Mouse (Mus musculus): ENCODE measurements at regions not wholly inside any gene's neighbourhood (a gene's known extent, or its start where the extent isn't known, plus 50 kb on each side); places are given as distances from the start of the nearest gene placed in this dataset.

GRCm38 (mm10) chr5:77499949-77500460, 92.2 kb upstream of the Igfbp7 start:
- DNase-seq (ENCODE audit: low spot score) (no peak), ATAC-seq (ENCODE audit: insufficient read depth, low FRiP score, low TSS enrichment) (no peak)
- H3K4me2 ChIP-seq (ENCODE audit: low read depth): no peak overlapping the region
- H3K27ac ChIP-seq (ENCODE audit: low read depth, low read length): no peak overlapping the region
- H3K4me1 ChIP-seq (ENCODE audit: control insufficient read depth, insufficient read depth, low read length): no peaks in the 10 kb centered on the region
- WGBS: 79% methylated on average over 5 of the region's 5 CpGs
- no peaks in the 10 kb centered on the region for H3K27me3 ChIP-seq (ENCODE audit: control insufficient read depth, insufficient read depth, low read length)
- no peak overlapping the region for H3K4me3 ChIP-seq (ENCODE audit: low read depth, low read length)
- H3K36me3 ChIP-seq (ENCODE audit: control insufficient read depth, insufficient read depth, low read length): no peaks in the 10 kb centered on the region
- H3K9me3 ChIP-seq (ENCODE audit: control insufficient read depth, low read length): no peaks in the 10 kb centered on the region
- H3K9ac ChIP-seq (ENCODE audit: low read length): no peak overlapping the region

- no peaks in the 10 kb centered on the region for H3K27me3 ChIP-seq (ENCODE audit: control insufficient read depth, insufficient read depth, low read length)
- no peaks in the 10 kb centered on the region for H3K4me1 ChIP-seq (ENCODE audit: control insufficient read depth, insufficient read depth, low read length)
- H3K4me2 ChIP-seq (ENCODE audit: low read depth): no peak overlapping the region
- ATAC-seq (ENCODE audit: insufficient read depth, low FRiP score, low TSS enrichment) (no peak), DNase-seq (ENCODE audit: low spot score) (no peak)
- no peaks in the 10 kb centered on the region for H3K9me3 ChIP-seq (ENCODE audit: control insufficient read depth, low read length)
- no peak overlapping the region for H3K9ac ChIP-seq (ENCODE audit: low read length)
- no peak overlapping the region for H3K27ac ChIP-seq (ENCODE audit: low read depth, low read length)
- no peak overlapping the region for H3K4me3 ChIP-seq (ENCODE audit: low read depth, low read length)
- 90% methylated on average over 1 of the region's 1 CpGs for WGBS
- no peaks in the 10 kb centered on the region for H3K36me3 ChIP-seq (ENCODE audit: control insufficient read depth, insufficient read depth, low read length)
Measured at GRCm38 (mm10) chr5:77494601-77495000, 86.8 kb upstream of the Igfbp7 start.

- Histone ChIP-seq H3K9ac (ENCODE audit: low read length) (no peak overlapping the region), H3K4me2 (ENCODE audit: low read depth) (no peak overlapping the region), H3K27me3 (ENCODE audit: control insufficient read depth, insufficient read depth, low read length) (no peaks in the 10 kb centered on the region), H3K9me3 (ENCODE audit: control insufficient read depth, low read length) (no peaks in the 10 kb centered on the region), H3K36me3 (ENCODE audit: control insufficient read depth, insufficient read depth, low read length) (no peaks in the 10 kb centered on the region), H3K4me1 (ENCODE audit: control insufficient read depth, insufficient read depth, low read length) (0 out of 2 replicates have a peak, but pooled peaks cover 3% of the 10 kb centered on the region), H3K4me3 (ENCODE audit: low read depth, low read length) (no peak overlapping the region), H3K27ac (ENCODE audit: low read depth, low read length) (no peak overlapping the region)
- DNase-seq (ENCODE audit: low spot score) (no peak), ATAC-seq (ENCODE audit: insufficient read depth, low FRiP score, low TSS enrichment) (no peak)
- 78% methylated on average over 5 of the region's 5 CpGs for WGBS
Measured at GRCm38 (mm10) chr5:77488969-77489368, 81.1 kb upstream of the Igfbp7 start.

GRCm38 (mm10) chr5:77487837-77488827, 80.3 kb upstream of the Igfbp7 start:
- ATAC-seq (ENCODE audit: insufficient read depth, low FRiP score, low TSS enrichment) (peak; percentile 64), DNase-seq (ENCODE audit: low spot score) (peak; percentile 34)
- 12% methylated on average over 19 of the region's 19 CpGs for WGBS
- Histone ChIP-seq H3K27ac (ENCODE audit: low read depth, low read length) (no peak overlapping the region), H3K9me3 (ENCODE audit: control insufficient read depth, low read length) (no peaks in the 10 kb centered on the region), H3K4me3 (ENCODE audit: low read depth, low read length) (no peak overlapping the region), H3K36me3 (ENCODE audit: control insufficient read depth, insufficient read depth, low read length) (no peaks in the 10 kb centered on the region), H3K4me2 (ENCODE audit: low read depth) (peak overlapping the region; percentile 31), H3K9ac (ENCODE audit: low read length) (0 out of 2 replicates have a peak overlapping the region, but pooled peaks have one; percentile 7), H3K4me1 (ENCODE audit: control insufficient read depth, insufficient read depth, low read length) (0 out of 2 replicates have a peak, but pooled peaks cover 3% of the 10 kb centered on the region), H3K27me3 (ENCODE audit: control insufficient read depth, insufficient read depth, low read length) (no peaks in the 10 kb centered on the region)

GRCm38 (mm10) chr5:77483053-77483717, 75.3 kb upstream of the Igfbp7 start:
- no peaks in the 10 kb centered on the region for H3K27me3 ChIP-seq (ENCODE audit: control insufficient read depth, insufficient read depth, low read length)
- DNase-seq (ENCODE audit: low spot score): no peak
- 92% methylated on average over 9 of the region's 9 CpGs for WGBS

GRCm38 (mm10) chr5:77481811-77482210, 74.0 kb upstream of the Igfbp7 start:
- H3K36me3 ChIP-seq (ENCODE audit: control insufficient read depth, insufficient read depth, low read length): no peaks in the 10 kb centered on the region
- H3K27me3 ChIP-seq (ENCODE audit: control insufficient read depth, insufficient read depth, low read length): no peaks in the 10 kb centered on the region
- no peak for ATAC-seq (ENCODE audit: insufficient read depth, low FRiP score, low TSS enrichment)
- no peak overlapping the region for H3K4me2 ChIP-seq (ENCODE audit: low read depth)
- DNase-seq (ENCODE audit: low spot score): no peak
- no peak overlapping the region for H3K4me3 ChIP-seq (ENCODE audit: low read depth, low read length)
- WGBS: 51% methylated on average over 1 of the region's 1 CpGs
- H3K9me3 ChIP-seq (ENCODE audit: control insufficient read depth, low read length): no peaks in the 10 kb centered on the region
- H3K9ac ChIP-seq (ENCODE audit: low read length): no peak overlapping the region
- H3K4me1 ChIP-seq (ENCODE audit: control insufficient read depth, insufficient read depth, low read length): no peaks in the 10 kb centered on the region
- no peak overlapping the region for H3K27ac ChIP-seq (ENCODE audit: low read depth, low read length)

More at GRCm38 (mm10) chr5:77483053-77483717, 75.3 kb upstream of the Igfbp7 start:
- no peaks in the 10 kb centered on the region for H3K36me3 ChIP-seq (ENCODE audit: control insufficient read depth, insufficient read depth, low read length)
- no peak overlapping the region for H3K4me3 ChIP-seq (ENCODE audit: low read depth, low read length)
- no peak overlapping the region for H3K4me2 ChIP-seq (ENCODE audit: low read depth)
- 0 out of 2 replicates have a peak, but pooled peaks cover 3% of the 10 kb centered on the region for H3K4me1 ChIP-seq (ENCODE audit: control insufficient read depth, insufficient read depth, low read length)
- H3K9me3 ChIP-seq (ENCODE audit: control insufficient read depth, low read length): no peaks in the 10 kb centered on the region
- no peak for ATAC-seq (ENCODE audit: insufficient read depth, low FRiP score, low TSS enrichment)
- no peak overlapping the region for H3K9ac ChIP-seq (ENCODE audit: low read length)
- no peak overlapping the region for H3K27ac ChIP-seq (ENCODE audit: low read depth, low read length)

GRCm38 (mm10) chr5:77477794-77478193, 70.0 kb upstream of the Igfbp7 start:
- WGBS: 85% methylated on average over 9 of the region's 9 CpGs
- H3K27me3 ChIP-seq (ENCODE audit: control insufficient read depth, insufficient read depth, low read length): no peaks in the 10 kb centered on the region

GRCm38 (mm10) chr5:77473896-77474486, 66.2 kb upstream of the Igfbp7 start:
- Histone ChIP-seq H3K36me3 (ENCODE audit: control insufficient read depth, insufficient read depth, low read length) (no peaks in the 10 kb centered on the region), H3K4me1 (ENCODE audit: control insufficient read depth, insufficient read depth, low read length) (no peaks in the 10 kb centered on the region), H3K9me3 (ENCODE audit: control insufficient read depth, low read length) (no peaks in the 10 kb centered on the region), H3K27me3 (ENCODE audit: control insufficient read depth, insufficient read depth, low read length) (no peaks in the 10 kb centered on the region), H3K4me2 (ENCODE audit: low read depth) (no peak overlapping the region), H3K9ac (ENCODE audit: low read length) (no peak overlapping the region), H3K27ac (ENCODE audit: low read depth, low read length) (no peak overlapping the region), H3K4me3 (ENCODE audit: low read depth, low read length) (no peak overlapping the region)
- DNase-seq (ENCODE audit: low spot score): no peak
- no peak for ATAC-seq (ENCODE audit: insufficient read depth, low FRiP score, low TSS enrichment)
- 87% methylated on average over 8 of the region's 8 CpGs for WGBS

More at GRCm38 (mm10) chr5:77477794-77478193, 70.0 kb upstream of the Igfbp7 start:
- Histone ChIP-seq H3K9ac (ENCODE audit: low read length) (no peak overlapping the region), H3K4me2 (ENCODE audit: low read depth) (no peak overlapping the region), H3K9me3 (ENCODE audit: control insufficient read depth, low read length) (no peaks in the 10 kb centered on the region), H3K4me3 (ENCODE audit: low read depth, low read length) (no peak overlapping the region), H3K4me1 (ENCODE audit: control insufficient read depth, insufficient read depth, low read length) (no peaks in the 10 kb centered on the region), H3K36me3 (ENCODE audit: control insufficient read depth, insufficient read depth, low read length) (no peaks in the 10 kb centered on the region), H3K27ac (ENCODE audit: low read depth, low read length) (no peak overlapping the region)
- ATAC-seq (ENCODE audit: insufficient read depth, low FRiP score, low TSS enrichment) (no peak), DNase-seq (ENCODE audit: low spot score) (no peak)

Data from neural tube, embryonic 11.5 days (tissue).